Mouse (Mus musculus): ENCODE data around the gene Dennd4a. TPM values are rescaled to one million over a fixed set of nuclear protein-coding genes. Genes with fewer than 3 reads are reported as not detected.
A peak's percentile ranks its signal among the peaks of the same experiment; 100 is the strongest.

The Dennd4a gene
- polyA plus RNA-seq, 1 experiment from 2014 or later = 42.3 TPM

DNA sequence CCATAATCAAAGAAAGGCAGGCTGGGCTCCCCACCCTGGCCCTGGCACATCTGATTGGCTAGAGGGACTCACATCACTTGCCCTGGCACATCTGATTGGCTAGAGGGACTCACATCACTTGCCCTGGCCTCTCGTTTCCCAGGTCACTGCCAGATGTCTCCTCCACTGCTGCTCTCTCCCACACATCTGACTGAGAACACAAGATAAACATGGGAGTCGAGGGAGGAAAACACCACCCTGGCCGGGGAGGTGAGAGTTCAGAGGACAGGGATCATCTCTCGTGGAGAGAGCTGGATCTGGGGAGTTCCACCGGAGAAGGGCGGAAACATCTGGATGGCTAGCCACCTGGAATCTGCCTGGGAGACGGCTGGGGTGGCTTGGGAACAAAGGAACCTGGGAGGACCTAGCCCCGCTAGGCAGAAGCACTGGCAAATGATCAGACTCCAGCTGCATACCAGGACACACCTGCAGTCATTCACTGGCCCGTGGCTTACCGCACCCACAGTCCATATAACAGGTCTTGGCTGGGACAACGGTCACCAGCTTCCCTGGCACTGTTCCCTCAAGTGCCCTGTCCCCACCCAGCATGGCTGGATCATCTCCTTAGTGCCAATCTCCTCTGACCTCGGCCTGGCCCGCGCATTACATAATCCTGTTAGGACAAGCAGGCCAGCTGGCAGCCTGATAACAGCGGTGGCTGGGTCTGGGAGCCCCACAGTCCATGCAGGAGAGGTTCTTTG lies 123.0 kb downstream of the Dennd4a start:
- Histone ChIP-seq H3K4me2 (ENCODE audit: low read depth, low read length) (peak overlapping the region; percentile 19; the same call in 1 of the 2 replicates), H3K36me3 (ENCODE audit: control insufficient read depth, insufficient read depth) (no peaks in the 10 kb centered on the region), H3K4me3 (ENCODE audit: low read depth, low read length) (no peak overlapping the region), H3K4me1 (ENCODE audit: control insufficient read depth, low read depth, low read length) (peaks cover 51% of the 10 kb centered on the region), H3K27me3 (ENCODE audit: control insufficient read depth, insufficient read depth, low read depth, low read length) (no peaks in the 10 kb centered on the region), H3K9ac (ENCODE audit: low read depth, low read length) (no peak overlapping the region), H3K27ac (ENCODE audit: low read length) (peak overlapping the region; percentile 58), H3K9me3 (replicated peaks; ENCODE audit: control insufficient read depth, low read length) (no peaks in the 10 kb centered on the region)
- peak; percentile 86 for ATAC-seq (ENCODE audit: low read depth)
- WGBS (ENCODE audit: insufficient replicate concordance) = 47% methylated on average over 15 of the region's 15 CpGs

DNA sequence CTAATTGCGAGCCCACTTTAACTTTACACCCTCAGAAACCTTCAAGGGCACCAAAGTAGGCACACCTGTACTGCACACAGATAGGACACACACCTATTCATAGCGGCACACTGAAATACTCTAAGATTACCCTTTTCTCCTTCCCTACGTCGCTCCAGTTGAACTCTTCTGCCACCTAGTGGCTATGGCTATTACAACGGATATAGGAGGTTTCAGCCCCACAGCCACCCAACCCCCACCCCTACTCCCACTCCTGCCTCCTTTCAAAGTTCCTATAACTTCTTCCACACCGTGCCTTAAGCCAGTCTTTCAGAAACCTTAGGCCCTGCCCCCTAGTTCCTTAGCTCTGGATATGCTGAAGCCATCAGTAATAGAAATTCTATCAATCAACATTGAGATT lies 125.4 kb downstream of the Dennd4a start:
- no peak for ATAC-seq (ENCODE audit: low read depth)
- Histone ChIP-seq H3K36me3 (ENCODE audit: control insufficient read depth, insufficient read depth) (no peaks in the 10 kb centered on the region), H3K9ac (ENCODE audit: low read depth, low read length) (no peak overlapping the region), H3K27ac (ENCODE audit: low read length) (no peak overlapping the region), H3K27me3 (ENCODE audit: control insufficient read depth, insufficient read depth, low read depth, low read length) (no peaks in the 10 kb centered on the region), H3K9me3 (replicated peaks; ENCODE audit: control insufficient read depth, low read length) (no peaks in the 10 kb centered on the region), H3K4me1 (ENCODE audit: control insufficient read depth, low read depth, low read length) (peaks cover 54% of the 10 kb centered on the region), H3K4me2 (ENCODE audit: low read depth, low read length) (peak overlapping the region; percentile 25; the same call in 1 of the 2 replicates), H3K4me3 (ENCODE audit: low read depth, low read length) (no peak overlapping the region)
- WGBS (ENCODE audit: insufficient replicate concordance) = 4% methylated on average over 6 of the region's 6 CpGs

DNA sequence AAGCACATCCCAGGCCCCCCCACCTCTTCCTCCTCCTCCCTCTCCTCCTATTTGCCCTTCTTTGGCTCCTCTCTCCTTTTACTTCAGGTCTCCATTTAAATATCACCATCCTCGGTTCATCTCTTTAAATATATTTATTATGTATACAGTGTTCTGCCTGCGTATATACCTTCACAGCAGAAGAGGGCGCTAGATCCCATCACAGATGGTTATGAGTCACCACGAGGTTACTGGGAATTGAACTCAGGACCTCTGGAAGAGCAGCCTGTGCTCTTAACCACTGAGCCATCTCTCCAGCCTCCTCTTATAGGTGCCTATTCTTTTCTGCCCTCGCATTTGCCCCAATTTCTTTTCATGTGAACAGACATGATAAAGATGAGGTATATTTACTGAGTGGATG lies 126.4 kb downstream of the Dennd4a start:
- Histone ChIP-seq H3K27me3 (ENCODE audit: control insufficient read depth, insufficient read depth, low read depth, low read length) (no peaks in the 10 kb centered on the region), H3K4me1 (ENCODE audit: control insufficient read depth, low read depth, low read length) (peaks cover 45% of the 10 kb centered on the region), H3K9ac (ENCODE audit: low read depth, low read length) (no peak overlapping the region), H3K9me3 (replicated peaks; ENCODE audit: control insufficient read depth, low read length) (no peaks in the 10 kb centered on the region), H3K4me2 (ENCODE audit: low read depth, low read length) (no peak overlapping the region), H3K36me3 (ENCODE audit: control insufficient read depth, insufficient read depth) (no peaks in the 10 kb centered on the region), H3K27ac (ENCODE audit: low read length) (no peak overlapping the region), H3K4me3 (ENCODE audit: low read depth, low read length) (no peak overlapping the region)
- no peak for ATAC-seq (ENCODE audit: low read depth)
- 52% methylated on average over 5 of the region's 5 CpGs for WGBS (ENCODE audit: insufficient replicate concordance)

DNA sequence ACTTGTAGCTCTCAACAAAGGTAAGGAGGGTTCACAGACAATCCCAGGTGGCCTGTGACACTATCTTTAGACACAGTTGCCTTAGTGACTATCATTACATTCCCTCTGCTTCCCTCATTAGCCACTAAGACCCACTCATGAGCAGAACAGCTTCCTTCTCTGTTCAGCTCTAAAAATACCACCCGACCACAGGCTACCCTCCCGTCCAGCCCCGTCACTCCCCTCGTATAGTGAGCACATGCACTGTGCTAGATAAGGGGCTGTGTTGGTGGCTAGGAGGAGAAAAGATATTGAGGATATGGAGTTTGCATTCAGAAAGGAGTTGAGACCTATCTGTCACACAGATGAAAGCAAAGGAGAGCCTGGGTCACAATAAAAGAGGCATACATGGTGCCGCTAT lies 127.4 kb downstream of the Dennd4a start:
- peak overlapping the region; percentile 46 for H3K27ac ChIP-seq (ENCODE audit: low read length)
- H3K4me2 ChIP-seq (ENCODE audit: low read depth, low read length) = peak overlapping the region; percentile 49
- H3K27me3 ChIP-seq (ENCODE audit: control insufficient read depth, insufficient read depth, low read depth, low read length) = no peaks in the 10 kb centered on the region; the same call in 1 of the 2 replicates
- H3K36me3 ChIP-seq (ENCODE audit: control insufficient read depth, insufficient read depth) = no peaks in the 10 kb centered on the region
- H3K9me3 ChIP-seq (replicated peaks; ENCODE audit: control insufficient read depth, low read length) = no peaks in the 10 kb centered on the region
- 0 out of 2 replicates have a peak overlapping the region, but pooled peaks have one; percentile 13 for H3K9ac ChIP-seq (ENCODE audit: low read depth, low read length)
- ATAC-seq (ENCODE audit: low read depth) = peak; percentile 39
- H3K4me1 ChIP-seq (ENCODE audit: control insufficient read depth, low read depth, low read length) = peaks cover 34% of the 10 kb centered on the region
- WGBS (ENCODE audit: insufficient replicate concordance) = 17% methylated on average over 5 of the region's 5 CpGs
- H3K4me3 ChIP-seq (ENCODE audit: low read depth, low read length) = peak overlapping the region; percentile 5; the same call in 1 of the 2 replicates

DNA sequence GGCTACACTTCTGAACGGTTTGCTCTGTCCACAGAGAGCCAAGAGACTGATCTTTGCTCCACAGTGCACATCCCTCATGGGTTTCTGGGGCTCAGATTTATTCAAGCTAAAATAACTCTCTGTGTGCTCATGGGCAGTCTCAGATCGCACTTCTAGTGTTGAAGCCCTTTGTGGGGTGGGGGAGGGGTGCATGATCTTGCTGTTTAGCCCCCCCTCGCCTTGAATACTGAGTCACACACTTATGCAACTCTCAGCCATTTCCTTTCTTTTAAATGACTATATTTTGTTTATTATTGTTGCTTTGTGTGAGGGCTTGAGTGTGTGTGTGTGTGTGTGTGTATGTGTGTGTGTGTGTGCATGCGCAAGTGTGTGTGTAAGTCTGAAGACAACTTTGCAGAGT lies 128.1 kb downstream of the Dennd4a start:
- WGBS (ENCODE audit: insufficient replicate concordance) = 27% methylated on average over 4 of the region's 4 CpGs
- peak overlapping the region; percentile 49 for H3K4me2 ChIP-seq (ENCODE audit: low read depth, low read length)
- peak; percentile 23; the same call in 1 of the 2 replicates for ATAC-seq (ENCODE audit: low read depth)
- H3K4me3 ChIP-seq (ENCODE audit: low read depth, low read length) = peak overlapping the region; percentile 5; the same call in 1 of the 2 replicates
- peaks cover 4% of the 10 kb centered on the region for H3K27me3 ChIP-seq (ENCODE audit: control insufficient read depth, insufficient read depth, low read depth, low read length)
- H3K9me3 ChIP-seq (replicated peaks; ENCODE audit: control insufficient read depth, low read length) = no peaks in the 10 kb centered on the region
- peaks cover 27% of the 10 kb centered on the region for H3K4me1 ChIP-seq (ENCODE audit: control insufficient read depth, low read depth, low read length)
- H3K27ac ChIP-seq (ENCODE audit: low read length) = peak overlapping the region; percentile 46; the same call in 1 of the 2 replicates
- H3K9ac ChIP-seq (ENCODE audit: low read depth, low read length) = 0 out of 2 replicates have a peak overlapping the region, but pooled peaks have one; percentile 13
- H3K36me3 ChIP-seq (ENCODE audit: control insufficient read depth, insufficient read depth) = no peaks in the 10 kb centered on the region

DNA sequence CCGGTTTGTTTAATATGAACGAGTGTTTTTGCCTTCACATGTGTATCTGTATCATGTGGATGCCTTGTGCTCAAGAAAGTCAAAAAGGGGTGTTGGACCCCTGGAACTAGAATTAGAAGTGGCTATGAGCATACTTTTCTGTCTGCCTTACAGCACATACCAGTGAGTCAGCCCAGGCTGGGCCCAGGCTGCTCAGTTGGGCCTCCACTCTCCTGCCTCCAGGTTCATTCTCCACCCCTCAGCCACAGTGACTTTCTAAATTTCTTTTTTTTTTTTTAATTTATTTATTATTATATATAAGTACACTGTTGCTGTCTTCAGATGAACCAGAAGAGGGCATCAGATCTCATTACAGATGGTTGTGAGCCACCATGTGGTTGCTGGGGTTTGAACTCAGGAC lies 128.7 kb downstream of the Dennd4a start:
- H3K9ac ChIP-seq (ENCODE audit: low read depth, low read length) = no peak overlapping the region
- peaks cover 4% of the 10 kb centered on the region for H3K27me3 ChIP-seq (ENCODE audit: control insufficient read depth, insufficient read depth, low read depth, low read length)
- no peaks in the 10 kb centered on the region for H3K9me3 ChIP-seq (replicated peaks; ENCODE audit: control insufficient read depth, low read length)
- ATAC-seq (ENCODE audit: low read depth) = no peak
- WGBS (ENCODE audit: insufficient replicate concordance) = 64% methylated on average over 2 of the region's 2 CpGs
- H3K4me2 ChIP-seq (ENCODE audit: low read depth, low read length) = no peak overlapping the region
- H3K4me3 ChIP-seq (ENCODE audit: low read depth, low read length) = no peak overlapping the region
- no peak overlapping the region for H3K27ac ChIP-seq (ENCODE audit: low read length)
- peaks cover 22% of the 10 kb centered on the region for H3K4me1 ChIP-seq (ENCODE audit: control insufficient read depth, low read depth, low read length)
- H3K36me3 ChIP-seq (ENCODE audit: control insufficient read depth, insufficient read depth) = no peaks in the 10 kb centered on the region

DNA sequence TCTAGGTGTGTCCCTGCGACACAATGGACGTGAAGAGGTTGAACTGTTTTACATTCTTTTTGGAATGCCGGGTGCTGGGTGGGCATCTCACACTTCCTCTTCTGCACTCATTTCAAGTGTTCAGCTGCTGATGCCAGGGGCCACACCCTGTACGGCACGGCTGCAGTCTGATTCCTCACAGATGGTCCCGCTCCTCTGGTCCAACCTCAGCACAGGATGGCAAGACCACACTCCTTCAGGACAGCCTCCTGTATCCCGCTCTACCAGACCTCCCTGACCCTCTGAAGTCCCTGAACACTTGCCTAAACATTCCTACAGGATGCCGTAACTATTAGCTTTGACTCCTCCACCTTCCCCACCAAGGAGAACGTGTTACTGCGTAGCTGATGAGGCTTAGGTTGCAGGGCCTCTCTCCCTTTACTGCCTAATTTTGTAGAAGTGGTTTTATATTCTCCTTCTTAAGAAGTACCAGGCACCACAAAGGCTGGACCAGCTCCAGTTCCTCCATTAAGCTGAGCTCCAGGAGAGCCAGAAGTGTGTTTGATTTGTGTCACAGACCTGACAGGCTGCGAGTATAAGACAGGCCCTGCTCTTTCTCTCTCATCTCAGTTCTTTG lies 129.7 kb downstream of the Dennd4a start:
- Histone ChIP-seq H3K27me3 (ENCODE audit: control insufficient read depth, insufficient read depth, low read depth, low read length) (peaks cover 4% of the 10 kb centered on the region), H3K27ac (ENCODE audit: low read length) (no peak overlapping the region), H3K4me1 (ENCODE audit: control insufficient read depth, low read depth, low read length) (peaks cover 19% of the 10 kb centered on the region), H3K9me3 (replicated peaks; ENCODE audit: control insufficient read depth, low read length) (no peaks in the 10 kb centered on the region), H3K4me2 (ENCODE audit: low read depth, low read length) (no peak overlapping the region), H3K9ac (ENCODE audit: low read depth, low read length) (no peak overlapping the region), H3K36me3 (ENCODE audit: control insufficient read depth, insufficient read depth) (no peaks in the 10 kb centered on the region), H3K4me3 (ENCODE audit: low read depth, low read length) (no peak overlapping the region)
- ATAC-seq (ENCODE audit: low read depth) = no peak
- 66% methylated on average over 11 of the region's 11 CpGs for WGBS (ENCODE audit: insufficient replicate concordance)

DNA sequence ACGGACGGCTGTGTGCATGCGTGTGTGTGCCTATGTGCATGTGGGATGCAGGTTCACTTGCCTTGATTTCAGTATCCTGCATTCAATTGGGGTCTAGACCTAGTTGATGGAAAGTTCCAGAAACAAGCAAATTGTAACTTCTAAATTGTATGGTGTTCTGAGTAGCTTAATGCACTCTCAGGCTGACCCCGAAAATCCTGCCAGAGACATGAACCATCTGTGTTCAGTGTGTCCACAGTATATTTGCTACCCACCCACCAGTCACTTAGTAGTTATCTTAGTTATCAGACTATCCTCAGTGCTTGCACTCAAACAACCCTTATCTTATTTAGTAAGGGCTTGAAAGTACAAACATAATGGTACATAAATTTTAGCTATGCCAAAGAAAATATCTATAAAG lies 130.5 kb downstream of the Dennd4a start:
- Histone ChIP-seq H3K9me3 (replicated peaks; ENCODE audit: control insufficient read depth, low read length) (no peaks in the 10 kb centered on the region), H3K27me3 (ENCODE audit: control insufficient read depth, insufficient read depth, low read depth, low read length) (peaks cover 4% of the 10 kb centered on the region), H3K27ac (ENCODE audit: low read length) (no peak overlapping the region), H3K9ac (ENCODE audit: low read depth, low read length) (no peak overlapping the region), H3K4me3 (ENCODE audit: low read depth, low read length) (no peak overlapping the region), H3K4me2 (ENCODE audit: low read depth, low read length) (no peak overlapping the region), H3K4me1 (ENCODE audit: control insufficient read depth, low read depth, low read length) (peaks cover 14% of the 10 kb centered on the region), H3K36me3 (ENCODE audit: control insufficient read depth, insufficient read depth) (no peaks in the 10 kb centered on the region)
- no peak for ATAC-seq (ENCODE audit: low read depth)
- 74% methylated on average over 4 of the region's 4 CpGs for WGBS (ENCODE audit: insufficient replicate concordance)

DNA sequence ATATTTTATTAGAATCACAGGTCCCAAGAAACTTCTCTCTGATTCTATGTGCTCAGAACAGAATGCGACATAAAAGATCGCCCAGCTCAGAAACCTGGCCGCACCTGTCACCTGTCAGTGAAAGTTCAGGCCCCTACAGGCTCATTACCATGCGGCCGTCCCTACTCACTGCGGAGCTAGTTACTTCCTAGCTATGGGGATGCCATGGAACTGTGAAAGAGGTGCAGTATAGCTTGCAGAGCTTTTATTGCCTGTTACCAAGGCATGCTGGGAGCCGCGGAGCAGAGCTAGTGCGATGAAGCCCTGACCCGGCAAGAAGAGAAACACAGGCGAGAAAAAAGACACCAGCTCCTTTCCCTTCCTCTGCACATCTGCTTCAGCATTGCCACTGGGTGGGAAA lies 132.9 kb downstream of the Dennd4a start:
- no peak for ATAC-seq (ENCODE audit: low read depth)
- no peaks in the 10 kb centered on the region for H3K36me3 ChIP-seq (ENCODE audit: control insufficient read depth, insufficient read depth)
- no peak overlapping the region for H3K27ac ChIP-seq (ENCODE audit: low read length)
- no peak overlapping the region for H3K4me3 ChIP-seq (ENCODE audit: low read depth, low read length)
- no peak overlapping the region for H3K9ac ChIP-seq (ENCODE audit: low read depth, low read length)
- H3K27me3 ChIP-seq (ENCODE audit: control insufficient read depth, insufficient read depth, low read depth, low read length) = peaks cover 11% of the 10 kb centered on the region
- 51% methylated on average over 11 of the region's 11 CpGs for WGBS (ENCODE audit: insufficient replicate concordance)
- no peaks in the 10 kb centered on the region for H3K9me3 ChIP-seq (replicated peaks; ENCODE audit: control insufficient read depth, low read length)
- peaks cover 5% of the 10 kb centered on the region for H3K4me1 ChIP-seq (ENCODE audit: control insufficient read depth, low read depth, low read length)
- no peak overlapping the region for H3K4me2 ChIP-seq (ENCODE audit: low read depth, low read length)

Measured in liver, embryonic 16.5 days (tissue).